Mouse (Mus musculus) E14TG2a.4 (cell line): ENCODE measurements at regions not wholly inside any gene's neighbourhood (a gene's known extent, or its start where the extent isn't known, plus 50 kb on each side); places are given as distances from the start of the nearest gene placed in this dataset.

Source experiments
- CTCF ChIP-seq: conservative IDR thresholded peaks from 2 replicates; pipeline ENCODE4 v1.5.1; 2014; ENCODE audit warnings: low read length
- NANOG ChIP-seq: IDR thresholded peaks from 2 replicates; pipeline ENCODE4 v1.6.1; 2014; ENCODE audit warnings: borderline replicate concordance, low read length, mixed read lengths
- POU5F1 ChIP-seq: IDR thresholded peaks from 2 replicates; pipeline ENCODE4 v1.6.1; 2014; ENCODE audit warnings: low read length, borderline replicate concordance

- TF ChIP-seq NANOG (no peak), CTCF (no peak), POU5F1 (no peak)
Observed at GRCm38 (mm10) chr3:48804398-48804797, 952.7 kb downstream of the Pcdh18 start.
